Mouse (Mus musculus): ENCODE data around the gene Slit3. TPM values are rescaled to one million over a fixed set of nuclear protein-coding genes. Genes with fewer than 3 reads are reported as not detected.

Slit3 gene
- polyA plus RNA-seq (2014; fragmentation: Nextera tagmentation; extraction: Ambion mirVana) = 10.2 and 14.3 TPM in 2 replicates

GRCm38 (mm10) chr11:35120894-35121610, at the start of gene Slit3:
Gene Slit3, plus strand, starts transcription at chr11:35121224.
- Histone ChIP-seq H3K4me1 (replicated peaks; ENCODE audit: control insufficient read depth, insufficient read depth, low read length) (peaks cover 14% of the 10 kb centered on the region; the same call in 1 of the 2 replicates), H3K27ac (no peak within 1 kb of the TSS), H3K4me2 (replicated peaks) (peak within 1 kb of the TSS; percentile 97), H3K9me3 (ENCODE audit: control insufficient read depth, low read length) (no peaks in the 10 kb centered on the region), H3K36me3 (replicated peaks; ENCODE audit: control insufficient read depth, insufficient read depth) (no peaks in the 10 kb centered on the region), H3K9ac (peak within 1 kb of the TSS; percentile 65), H3K4me3 (replicated peaks; ENCODE audit: low read length) (peak within 1 kb of the TSS; percentile 71), H3K27me3 (ENCODE audit: control insufficient read depth, insufficient read depth, low read length) (peaks cover 54% of the 10 kb centered on the region)
- DNase-seq (ENCODE audit: low spot score) (no peak), ATAC-seq (ENCODE audit: low FRiP score) (peak; percentile 68)
- WGBS = under 1% methylated on average over 60 of the region's 75 CpGs

DNA sequence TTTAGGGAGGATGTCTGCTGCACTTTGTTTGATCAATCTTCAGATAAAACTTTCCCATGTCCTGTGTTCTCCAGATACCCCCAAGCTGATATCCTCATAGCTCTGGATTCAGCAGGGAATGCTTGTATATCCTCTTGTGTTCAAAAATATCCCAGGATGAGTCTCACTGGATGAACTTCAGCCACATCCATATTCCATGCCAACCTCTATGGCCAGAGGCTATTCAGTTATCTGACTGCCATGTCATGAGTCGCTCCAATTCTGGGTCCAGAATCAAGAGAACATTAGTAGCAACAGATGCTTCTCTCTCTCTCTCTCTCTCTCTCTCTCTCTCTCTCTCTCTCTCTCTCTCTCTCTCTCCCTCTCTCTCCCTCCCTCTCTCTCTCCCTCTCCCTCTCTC, 49.6 kb upstream of the Slit3 start:
- H3K27me3 ChIP-seq (ENCODE audit: control insufficient read depth, insufficient read depth, low read length) = no peaks in the 10 kb centered on the region
- H3K9me3 ChIP-seq (ENCODE audit: control insufficient read depth, low read length) = no peaks in the 10 kb centered on the region
- H3K9ac ChIP-seq = no peak overlapping the region
- ATAC-seq (ENCODE audit: low FRiP score) (no peak), DNase-seq (ENCODE audit: low spot score) (no peak)
- no peak overlapping the region for H3K27ac ChIP-seq
- H3K4me3 ChIP-seq (replicated peaks; ENCODE audit: low read length) = no peak overlapping the region
- H3K4me2 ChIP-seq (replicated peaks) = no peak overlapping the region
- H3K36me3 ChIP-seq (replicated peaks; ENCODE audit: control insufficient read depth, insufficient read depth) = no peaks in the 10 kb centered on the region
- no peaks in the 10 kb centered on the region for H3K4me1 ChIP-seq (replicated peaks; ENCODE audit: control insufficient read depth, insufficient read depth, low read length)
- WGBS = 92% methylated on average over 1 of the region's 1 CpGs

- Histone ChIP-seq H3K27ac (no peak overlapping the region), H3K9ac (no peak overlapping the region), H3K9me3 (ENCODE audit: control insufficient read depth, low read length) (no peaks in the 10 kb centered on the region), H3K36me3 (replicated peaks; ENCODE audit: control insufficient read depth, insufficient read depth) (no peaks in the 10 kb centered on the region), H3K4me3 (replicated peaks; ENCODE audit: low read length) (no peak overlapping the region), H3K27me3 (ENCODE audit: control insufficient read depth, insufficient read depth, low read length) (no peaks in the 10 kb centered on the region), H3K4me2 (replicated peaks) (no peak overlapping the region), H3K4me1 (replicated peaks; ENCODE audit: control insufficient read depth, insufficient read depth, low read length) (peaks cover 2% of the 10 kb centered on the region)
- WGBS = 96% methylated on average over 7 of the region's 7 CpGs
- no peak for ATAC-seq (ENCODE audit: low FRiP score)
- no peak for DNase-seq (ENCODE audit: low spot score)
Measured at GRCm38 (mm10) chr11:35075411-35075810, 45.6 kb upstream of the Slit3 start.

GRCm38 (mm10) chr11:35080451-35081125, 40.4 kb upstream of the Slit3 start:
- H3K4me2 ChIP-seq (replicated peaks) = no peak overlapping the region
- H3K36me3 ChIP-seq (replicated peaks; ENCODE audit: control insufficient read depth, insufficient read depth) = no peaks in the 10 kb centered on the region
- WGBS = 24% methylated on average over 8 of the region's 8 CpGs
- ATAC-seq (ENCODE audit: low FRiP score) (no peak; the same call in 1 of the 2 replicates), DNase-seq (ENCODE audit: low spot score) (peak; percentile 30)
- H3K4me3 ChIP-seq (replicated peaks; ENCODE audit: low read length) = no peak overlapping the region
- H3K9me3 ChIP-seq (ENCODE audit: control insufficient read depth, low read length) = no peaks in the 10 kb centered on the region
- 0 out of 2 replicates have a peak overlapping the region, but pooled peaks have one; percentile 12 for H3K27ac ChIP-seq
- peaks cover 7% of the 10 kb centered on the region for H3K4me1 ChIP-seq (replicated peaks; ENCODE audit: control insufficient read depth, insufficient read depth, low read length)
- no peaks in the 10 kb centered on the region for H3K27me3 ChIP-seq (ENCODE audit: control insufficient read depth, insufficient read depth, low read length)
- no peak overlapping the region for H3K9ac ChIP-seq

DNA sequence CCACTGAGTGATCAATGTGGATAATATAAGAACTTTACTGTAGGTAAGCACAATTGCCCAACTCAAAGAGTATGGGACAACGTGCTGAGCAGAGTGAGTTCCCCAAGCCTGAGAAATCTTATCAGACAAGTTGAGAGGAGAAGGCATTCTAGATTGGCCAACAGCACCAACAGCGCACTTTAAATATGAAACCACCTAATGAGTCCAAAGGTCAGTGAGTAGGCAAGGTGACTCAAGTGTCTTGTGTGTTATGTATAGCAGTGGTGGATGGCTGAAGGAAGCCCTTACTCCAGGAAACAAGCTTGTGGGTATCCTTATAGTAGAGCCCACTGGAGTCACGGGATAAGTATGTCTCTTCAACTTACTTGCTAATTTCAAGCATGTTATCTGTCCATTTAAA, 38.7 kb upstream of the Slit3 start:
- no peak for DNase-seq (ENCODE audit: low spot score)
- peaks cover 7% of the 10 kb centered on the region for H3K4me1 ChIP-seq (replicated peaks; ENCODE audit: control insufficient read depth, insufficient read depth, low read length)
- H3K4me3 ChIP-seq (replicated peaks; ENCODE audit: low read length) = no peak overlapping the region
- H3K9me3 ChIP-seq (ENCODE audit: control insufficient read depth, low read length) = no peaks in the 10 kb centered on the region
- H3K9ac ChIP-seq = no peak overlapping the region
- H3K4me2 ChIP-seq (replicated peaks) = no peak overlapping the region
- H3K27ac ChIP-seq = no peak overlapping the region
- no peaks in the 10 kb centered on the region for H3K27me3 ChIP-seq (ENCODE audit: control insufficient read depth, insufficient read depth, low read length)
- WGBS = 98% methylated on average over 3 of the region's 3 CpGs
- ATAC-seq (ENCODE audit: low FRiP score) = no peak
- no peaks in the 10 kb centered on the region for H3K36me3 ChIP-seq (replicated peaks; ENCODE audit: control insufficient read depth, insufficient read depth)

DNA sequence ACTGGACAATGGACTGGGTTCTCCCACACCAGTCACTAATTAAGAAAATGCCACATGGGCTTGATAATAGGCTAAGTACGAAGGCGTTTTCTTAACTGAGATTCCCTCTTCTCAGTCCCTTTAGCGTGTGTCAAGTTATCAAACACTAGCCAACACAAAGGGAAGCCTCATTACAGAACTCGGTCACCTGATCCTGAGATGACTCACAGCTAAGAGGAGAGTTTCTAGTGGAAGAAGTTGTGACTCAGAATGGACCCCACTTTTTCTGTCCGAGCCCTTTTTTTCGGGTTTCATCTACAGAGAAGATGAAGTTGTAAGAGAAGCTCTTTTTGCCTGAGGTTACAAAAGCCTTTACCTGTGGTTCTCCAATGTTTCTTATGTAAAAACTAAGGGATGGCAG, 38.0 kb upstream of the Slit3 start:
- Histone ChIP-seq H3K27me3 (ENCODE audit: control insufficient read depth, insufficient read depth, low read length) (no peaks in the 10 kb centered on the region; the same call in 1 of the 2 replicates), H3K4me1 (replicated peaks; ENCODE audit: control insufficient read depth, insufficient read depth, low read length) (peaks cover 7% of the 10 kb centered on the region), H3K9ac (no peak overlapping the region), H3K36me3 (replicated peaks; ENCODE audit: control insufficient read depth, insufficient read depth) (no peaks in the 10 kb centered on the region), H3K4me3 (replicated peaks; ENCODE audit: low read length) (no peak overlapping the region), H3K27ac (no peak overlapping the region), H3K9me3 (ENCODE audit: control insufficient read depth, low read length) (no peaks in the 10 kb centered on the region), H3K4me2 (replicated peaks) (no peak overlapping the region)
- 73% methylated on average over 6 of the region's 6 CpGs for WGBS
- ATAC-seq (ENCODE audit: low FRiP score) (no peak), DNase-seq (ENCODE audit: low spot score) (no peak)

DNA sequence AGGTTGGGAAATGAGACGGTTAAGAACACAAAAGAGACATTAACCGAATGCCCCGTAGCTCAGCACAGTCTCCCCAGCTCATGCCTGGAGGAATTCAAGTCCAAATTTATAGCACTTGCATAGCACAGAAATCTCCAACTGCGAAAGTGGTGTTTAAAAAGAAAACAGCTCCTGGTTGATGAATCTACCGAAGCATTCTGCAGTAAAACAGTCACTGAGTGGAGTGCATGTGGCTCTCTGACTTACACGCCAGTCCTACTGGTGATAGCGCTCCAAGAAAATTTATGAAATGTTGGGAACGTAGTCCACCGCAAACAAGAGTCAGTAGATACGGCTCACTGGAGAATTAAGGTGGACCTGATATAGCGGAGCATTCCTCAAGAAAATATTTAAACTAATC, 35.7 kb upstream of the Slit3 start:
- 88% methylated on average over 11 of the region's 11 CpGs for WGBS
- Histone ChIP-seq H3K9me3 (ENCODE audit: control insufficient read depth, low read length) (no peaks in the 10 kb centered on the region), H3K27me3 (ENCODE audit: control insufficient read depth, insufficient read depth, low read length) (no peaks in the 10 kb centered on the region; the same call in 1 of the 2 replicates), H3K4me1 (replicated peaks; ENCODE audit: control insufficient read depth, insufficient read depth, low read length) (peaks cover 5% of the 10 kb centered on the region), H3K9ac (no peak overlapping the region), H3K4me3 (replicated peaks; ENCODE audit: low read length) (no peak overlapping the region), H3K4me2 (replicated peaks) (no peak overlapping the region), H3K36me3 (replicated peaks; ENCODE audit: control insufficient read depth, insufficient read depth) (no peaks in the 10 kb centered on the region), H3K27ac (no peak overlapping the region)
- no peak for ATAC-seq (ENCODE audit: low FRiP score)
- DNase-seq (ENCODE audit: low spot score) = no peak

- Histone ChIP-seq H3K4me2 (replicated peaks) (no peak overlapping the region), H3K4me3 (replicated peaks; ENCODE audit: low read length) (no peak overlapping the region), H3K27ac (no peak overlapping the region), H3K9ac (no peak overlapping the region), H3K9me3 (ENCODE audit: control insufficient read depth, low read length) (no peaks in the 10 kb centered on the region), H3K36me3 (replicated peaks; ENCODE audit: control insufficient read depth, insufficient read depth) (no peaks in the 10 kb centered on the region), H3K4me1 (replicated peaks; ENCODE audit: control insufficient read depth, insufficient read depth, low read length) (no peaks in the 10 kb centered on the region), H3K27me3 (ENCODE audit: control insufficient read depth, insufficient read depth, low read length) (no peaks in the 10 kb centered on the region; the same call in 1 of the 2 replicates)
- no peak for ATAC-seq (ENCODE audit: low FRiP score)
- no peak for DNase-seq (ENCODE audit: low spot score)
- 53% methylated on average over 5 of the region's 5 CpGs for WGBS
Measured at GRCm38 (mm10) chr11:35086029-35086428, 35.0 kb upstream of the Slit3 start.

- Histone ChIP-seq H3K36me3 (replicated peaks; ENCODE audit: control insufficient read depth, insufficient read depth) (no peaks in the 10 kb centered on the region), H3K27me3 (ENCODE audit: control insufficient read depth, insufficient read depth, low read length) (no peaks in the 10 kb centered on the region; the same call in 1 of the 2 replicates)
Measured at GRCm38 (mm10) chr11:35087454-35087853, 33.6 kb upstream of the Slit3 start.

More at GRCm38 (mm10) chr11:35087454-35087853, 33.6 kb upstream of the Slit3 start:
- no peaks in the 10 kb centered on the region for H3K4me1 ChIP-seq (replicated peaks; ENCODE audit: control insufficient read depth, insufficient read depth, low read length)
- ATAC-seq (ENCODE audit: low FRiP score) (no peak), DNase-seq (ENCODE audit: low spot score) (no peak)
- no peak overlapping the region for H3K4me3 ChIP-seq (replicated peaks; ENCODE audit: low read length)
- no peak overlapping the region for H3K27ac ChIP-seq
- no peak overlapping the region for H3K4me2 ChIP-seq (replicated peaks)
- no peaks in the 10 kb centered on the region for H3K9me3 ChIP-seq (ENCODE audit: control insufficient read depth, low read length)
- WGBS = 78% methylated on average over 2 of the region's 2 CpGs
- no peak overlapping the region for H3K9ac ChIP-seq

Data from hindbrain, embryonic 14.5 days (tissue).